In the genomic region with DNA sequence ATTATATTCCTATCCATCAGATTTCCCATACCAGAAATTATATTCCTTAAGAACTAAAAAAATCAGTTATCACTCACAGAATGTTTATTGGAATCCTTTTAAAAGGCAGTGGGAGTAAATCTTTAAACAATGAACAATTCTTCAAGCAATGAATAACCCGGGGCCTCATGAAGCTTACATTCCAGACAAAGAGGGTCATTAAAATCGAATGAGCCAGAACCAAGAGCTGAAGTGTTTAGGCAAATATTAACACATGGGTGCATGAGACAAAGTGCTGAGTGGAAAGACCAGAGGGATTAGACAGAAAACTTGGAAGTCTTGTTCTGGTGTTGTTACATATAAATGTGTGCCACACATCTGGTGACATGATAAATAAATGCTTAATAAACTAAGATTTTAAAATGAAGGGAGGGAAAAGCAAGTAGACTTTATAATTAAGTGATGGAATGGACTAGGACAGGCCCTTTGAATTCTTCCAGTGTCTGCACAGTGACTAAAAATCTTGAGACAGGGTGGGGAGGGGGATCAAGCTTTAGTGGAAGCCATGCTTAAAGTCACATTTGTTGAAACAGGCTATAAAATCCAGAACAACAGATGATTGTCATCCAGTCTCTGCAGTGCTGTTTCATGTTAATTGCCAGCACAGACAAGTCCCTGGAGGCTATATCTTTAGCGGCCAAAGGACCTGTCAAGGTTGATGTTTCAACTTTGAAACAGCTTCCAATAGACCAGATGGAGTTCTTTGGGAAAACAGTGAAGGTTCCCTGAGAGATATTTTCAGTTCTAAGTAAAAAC, we compare ENCODE assay signal across 12 mouse cellular contexts.
A peak's percentile ranks its signal among the peaks of the same experiment; 100 is the strongest.
DNase-seq lines count a peak whose midpoint lies in the region; ATAC-seq and TF ChIP-seq lines count a peak whose summit lies in the region.
"Had no signal": no experiment of that assay in that cellular context is flagged by ENCODE, and none has a peak within 500 bp of the region (broad histone marks: within the 10 kb centered on the region; RNA-seq: fewer than 3 reads in every experiment).

No protein-coding gene starts in this region.

- no peaks in the 10 kb centered on the region for H3K36me3 ChIP-seq in heart, embryonic 13.5 days
- no peaks in the 10 kb centered on the region for H3K36me3 ChIP-seq in heart, embryonic 12.5 days
- H3K36me3 ChIP-seq in lung, postnatal 0 days (ENCODE audit: insufficient read depth, low read length), result no peaks in the 10 kb centered on the region
- H3K36me3 ChIP-seq in liver, embryonic 12.5 days, result no peaks in the 10 kb centered on the region
- H3K36me3 ChIP-seq: forebrain, embryonic 10.5 days; limb, embryonic 15.5 days had no signal

- no peak overlapping the region for H3K4me2 ChIP-seq in heart, embryonic 13.5 days
- H3K4me2 ChIP-seq in heart, embryonic 12.5 days, result no peak overlapping the region
- H3K4me2 ChIP-seq in lung, postnatal 0 days (replicated peaks; ENCODE audit: low read depth, low read length), result no peak overlapping the region
- no peak overlapping the region for H3K4me2 ChIP-seq in liver, embryonic 12.5 days
- H3K4me2 ChIP-seq: limb, embryonic 15.5 days; midbrain, embryonic 11.5 days had no signal

- H3K9ac ChIP-seq in heart, embryonic 13.5 days, result no peak overlapping the region
- no peak overlapping the region for H3K9ac ChIP-seq in heart, embryonic 12.5 days
- no peak overlapping the region for H3K9ac ChIP-seq in lung, postnatal 0 days (replicated peaks; ENCODE audit: low read depth)
- no peak overlapping the region for H3K9ac ChIP-seq in liver, embryonic 12.5 days
- H3K9ac ChIP-seq: limb, embryonic 15.5 days had no signal

- peak; percentile 35; the same call in 1 of the 2 replicates for TF ChIP-seq EP300 in lung, postnatal 0 days (IDR thresholded peaks at IDR 0.05)

- no peak for ATAC-seq in heart, embryonic 13.5 days (ENCODE audit: extremely low read depth, insufficient number of reproducible peaks, low FRiP score, low TSS enrichment)
- no peak for ATAC-seq in heart, embryonic 12.5 days (ENCODE audit: insufficient number of reproducible peaks, low FRiP score)
- peak; percentile 65 for ATAC-seq in lung, postnatal 0 days
- no peak for ATAC-seq in erythroblast, adult 5-6 weeks (replicated peaks; ENCODE audit: low FRiP score, poor library complexity, severe bottlenecking)
- ATAC-seq in liver, embryonic 12.5 days, result no peak

- no peaks in the 10 kb centered on the region for H3K27me3 ChIP-seq in heart, embryonic 13.5 days (replicated peaks)
- no peaks in the 10 kb centered on the region for H3K27me3 ChIP-seq in heart, embryonic 12.5 days (replicated peaks)
- H3K27me3 ChIP-seq in lung, postnatal 0 days (replicated peaks; ENCODE audit: insufficient read depth, low read length), result no peaks in the 10 kb centered on the region
- H3K27me3 ChIP-seq in liver, embryonic 12.5 days (replicated peaks), result no peaks in the 10 kb centered on the region
- H3K27me3 ChIP-seq: CH12.LX had no signal

- peak; percentile 69 for DNase-seq in cerebellum, adult 9-11 months
- DNase-seq in hindlimb bud, embryonic 11.5 days (ENCODE audit: extremely low spot score, low read depth, low spot score), result peak; percentile 31
- DNase-seq in lung, postnatal 0 days (ENCODE audit: low spot score), result peak; percentile 62
- no peak for DNase-seq in adrenal gland, adult 8-10 months

- H3K9me3 ChIP-seq in heart, embryonic 13.5 days, result no peaks in the 10 kb centered on the region
- H3K9me3 ChIP-seq in heart, embryonic 12.5 days (replicated peaks), result no peaks in the 10 kb centered on the region
- H3K9me3 ChIP-seq in lung, postnatal 0 days (ENCODE audit: low read length), result no peaks in the 10 kb centered on the region
- H3K9me3 ChIP-seq in liver, embryonic 12.5 days (replicated peaks), result no peaks in the 10 kb centered on the region
- H3K9me3 ChIP-seq: forebrain, embryonic 10.5 days; limb, embryonic 15.5 days had no signal

- peaks cover 16% of the 10 kb centered on the region for H3K4me1 ChIP-seq in heart, embryonic 13.5 days
- peaks cover 11% of the 10 kb centered on the region; the same call in 1 of the 2 replicates for H3K4me1 ChIP-seq in heart, embryonic 12.5 days (replicated peaks)
- no peaks in the 10 kb centered on the region for H3K4me1 ChIP-seq in lung, postnatal 0 days (ENCODE audit: insufficient read depth, low read depth, low read length)
- no peaks in the 10 kb centered on the region for H3K4me1 ChIP-seq in liver, embryonic 12.5 days
- H3K4me1 ChIP-seq: limb, embryonic 15.5 days had no signal

- H3K27ac ChIP-seq in heart, embryonic 13.5 days (replicated peaks), result peak overlapping the region; percentile 39
- H3K27ac ChIP-seq in heart, embryonic 12.5 days (ENCODE audit: poor library complexity, severe bottlenecking), result no peak overlapping the region
- no peak overlapping the region for H3K27ac ChIP-seq in lung, postnatal 0 days (ENCODE audit: low read length)
- no peak overlapping the region for H3K27ac ChIP-seq in liver, embryonic 12.5 days
- H3K27ac ChIP-seq: forebrain, embryonic 10.5 days; limb, embryonic 15.5 days had no signal

- 32% methylated on average over 3 of the region's 3 CpGs for WGBS in heart, embryonic 13.5 days
- WGBS in heart, embryonic 12.5 days, result 46% methylated on average over 3 of the region's 3 CpGs
- WGBS in lung, postnatal 0 days, result 16% methylated on average over 3 of the region's 3 CpGs
- 55% methylated on average over 3 of the region's 3 CpGs for WGBS in liver, embryonic 12.5 days (ENCODE audit: insufficient replicate concordance)

- TF ChIP-seq CTCF in lung, postnatal 0 days (IDR thresholded peaks at IDR 0.05), result no peak

- no peak overlapping the region for H3K4me3 ChIP-seq in heart, embryonic 13.5 days
- no peak overlapping the region for H3K4me3 ChIP-seq in heart, embryonic 12.5 days
- no peak overlapping the region for H3K4me3 ChIP-seq in lung, postnatal 0 days (ENCODE audit: low read depth, low read length)
- no peak overlapping the region for H3K4me3 ChIP-seq in liver, embryonic 12.5 days
- H3K4me3 ChIP-seq: forebrain, embryonic 10.5 days; limb, embryonic 15.5 days had no signal
